Mouse (Mus musculus) lung, postnatal 10 days (tissue): ENCODE data around the gene Olfr740.

Experiments used
- DNase-seq: peaks from one replicate; pipeline ENCODE4 v3.0.0; 2021

Olfr740 gene

DNA sequence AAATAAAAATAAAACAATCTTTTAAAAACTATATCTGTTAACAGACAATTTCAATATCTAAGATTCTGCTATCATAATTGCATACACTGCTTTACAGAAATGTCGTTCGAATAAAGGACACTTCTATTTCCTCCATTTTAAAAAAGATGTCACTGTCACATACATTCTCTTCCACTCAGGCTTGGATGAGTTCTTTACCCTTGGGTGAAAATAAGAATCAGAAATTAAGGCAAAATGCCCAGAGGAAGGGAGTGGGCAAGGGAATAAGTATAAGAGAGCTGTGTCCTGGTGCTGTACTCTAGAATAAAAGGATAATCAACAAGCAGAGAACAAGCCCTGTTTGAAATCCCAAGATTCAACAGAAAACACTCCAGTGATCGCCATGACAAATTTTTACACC lies at the start of gene Olfr740:
Olfr740 (plus strand) TSS at position 301 of the 400 bp plus-strand sequence.
- no peak for DNase-seq

DNA sequence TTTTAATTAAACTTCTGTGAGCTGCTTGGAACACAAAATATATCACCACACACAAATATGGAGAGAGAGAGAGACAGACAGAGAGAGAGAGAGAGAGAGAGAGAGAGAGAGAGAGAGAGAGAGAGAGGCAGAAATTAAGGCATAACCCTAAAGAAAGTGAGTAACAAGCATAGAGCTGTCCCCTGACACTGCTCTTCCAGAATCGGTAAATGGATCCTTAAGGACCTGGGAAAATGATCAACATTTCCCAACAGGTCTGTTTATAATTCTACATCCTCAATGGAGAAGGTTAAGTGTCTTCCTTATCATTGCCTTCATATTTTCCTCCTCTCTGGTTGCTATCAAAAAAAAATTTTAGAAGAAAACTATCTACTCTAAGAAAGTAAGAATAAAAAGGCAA lies 38.1 kb upstream of the Olfr740 start, which contains the start of gene Olfr738:
Olfr738 (plus strand) TSS at position 301 of the 400 bp plus-strand sequence.
- no peak for DNase-seq

DNA sequence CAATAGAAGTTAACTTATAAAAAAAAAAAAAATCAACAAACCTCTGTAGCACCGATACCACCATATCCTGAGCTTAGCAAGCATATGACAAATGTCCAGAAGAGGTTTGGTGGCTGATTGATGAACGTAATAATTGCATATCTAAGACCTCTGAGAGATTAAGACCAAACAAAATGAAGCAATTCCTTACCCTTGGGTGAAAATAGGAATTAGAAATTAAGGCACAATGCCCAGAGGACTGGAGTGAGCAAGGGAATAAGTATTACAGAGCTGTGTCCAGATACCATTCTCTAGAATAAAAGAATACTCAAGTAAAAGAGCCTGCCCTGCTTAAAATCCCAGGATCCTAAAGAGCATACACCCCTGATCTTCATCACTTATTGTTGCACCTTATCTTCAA lies 27.0 kb upstream of the Olfr740 start, which contains the start of gene Olfr739:
Olfr739 (plus strand) TSS at position 301 of the 400 bp plus-strand sequence.
- no peak for DNase-seq

DNA sequence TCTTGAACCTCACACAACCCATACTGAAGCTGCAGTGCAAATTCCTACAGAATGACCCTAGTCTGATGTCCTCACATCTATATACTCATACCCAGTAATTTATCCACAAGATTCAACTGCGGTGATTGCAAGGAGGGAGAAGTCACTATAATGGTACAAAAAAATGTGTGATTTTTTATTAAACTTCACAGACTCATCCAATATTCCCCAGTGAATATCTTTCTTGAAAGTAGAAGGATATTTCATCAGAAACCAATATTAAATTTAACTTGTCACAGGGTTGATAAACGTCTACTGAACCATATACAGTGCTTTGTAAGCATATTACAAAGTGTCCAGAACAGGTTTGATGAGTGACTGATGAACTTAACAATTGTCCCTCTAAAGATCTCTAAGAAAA lies 27.1 kb downstream of the Olfr740 start, which contains the start of gene Olfr741:
Olfr741 (plus strand) TSS at position 301 of the 400 bp plus-strand sequence.
- no peak for DNase-seq

DNA sequence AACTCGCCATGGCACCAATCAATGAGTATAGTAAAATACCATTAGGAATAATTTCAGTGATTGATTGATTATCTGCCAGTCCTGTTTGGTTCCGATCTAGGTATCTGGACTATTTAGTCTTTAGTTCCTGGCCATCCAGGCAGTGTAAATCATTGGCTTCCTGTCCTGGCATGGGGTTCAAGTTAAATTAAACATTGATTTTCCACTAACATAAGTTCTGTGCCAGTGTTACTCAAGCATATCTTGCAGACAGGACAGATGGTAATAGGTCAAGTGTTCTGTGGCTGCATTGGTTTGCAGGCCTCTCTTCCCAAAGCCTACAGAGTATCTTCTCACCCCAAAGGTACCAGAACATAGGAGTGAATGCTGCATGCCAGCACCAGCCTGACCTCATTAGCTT lies 33.1 kb downstream of the Olfr740 start:
- no peak for DNase-seq

DNA sequence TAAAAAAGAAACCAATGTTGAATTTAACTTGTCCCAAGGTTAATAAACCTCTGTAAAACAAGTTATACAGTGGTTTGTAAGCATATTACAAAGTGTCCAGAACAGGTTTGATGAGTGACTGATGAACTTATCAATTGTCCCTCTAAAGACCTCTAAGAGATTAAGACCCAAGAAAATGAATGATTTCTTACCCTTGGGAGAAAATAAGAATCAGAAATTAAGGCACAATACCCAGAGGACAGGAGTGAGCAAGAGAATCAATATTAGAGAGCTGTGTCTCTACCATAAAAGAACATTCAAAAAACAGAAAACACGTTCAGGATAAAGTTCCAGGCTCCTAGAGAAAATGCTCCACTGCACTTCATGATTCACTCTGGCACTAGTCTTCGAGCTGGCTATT lies 58.0 kb downstream of the Olfr740 start, which contains the start of gene Olfr742:
Olfr742 (plus strand) TSS at position 301 of the 400 bp plus-strand sequence.
- no peak for DNase-seq
